Mouse (Mus musculus) liver, adult 2 months (tissue): ENCODE data around the gene Cnot9.

Experiments
- CTCF ChIP-seq: fragments of 200-500 bp; IDR thresholded peaks from 2 replicates; pipeline ENCODE4 v1.5.1; 2011; ENCODE audit warnings: low read depth, low read length, control low read depth
- POLR2A ChIP-seq: fragments of 200-500 bp; IDR thresholded peaks from 2 replicates; pipeline ENCODE4 v1.6.1; 2011; ENCODE audit warnings: low read length, control low read depth; ENCODE audit not compliant: insufficient read depth; ENCODE audit errors: extremely low read depth

- TF ChIP-seq CTCF (no peak), POLR2A (no peak)
Measured at GRCm38 (mm10) chr1:74506471-74506881, 618 bp downstream of the Cnot9 start.
